Mouse (Mus musculus) midbrain, embryonic 12.5 days (tissue): ENCODE measurements around the gene Mxra8. TPM values are rescaled to one million over a fixed set of nuclear protein-coding genes. Genes with fewer than 3 reads are reported as not detected.
A peak's percentile ranks its signal among the peaks of the same experiment; 100 is the strongest.

ENCODE experiments used
- ATAC-seq: fragments of 200-750 bp; cut with Nextera tagmentation; 2 replicates; pipeline ENCODE4 v1.8.0; 2017; ENCODE audit warnings: low read depth, moderate TSS enrichment, moderate library complexity; ENCODE audit not compliant: low FRiP score
- H3K27ac ChIP-seq: fragments of 300-500 bp; sonication (generic); replicated peaks from 2 replicates; pipeline ENCODE4 v1.5.1; 2016; ENCODE audit warnings: mild to moderate bottlenecking
- H3K27me3 ChIP-seq: fragments of 300-500 bp; sonication (generic); 2 replicates; pipeline ENCODE4 v1.6.1; 2016; ENCODE audit warnings: mild to moderate bottlenecking
- H3K36me3 ChIP-seq: fragments of 300-500 bp; sonication (generic); 2 replicates; pipeline ENCODE4 v1.6.1; 2016
- H3K4me1 ChIP-seq: fragments of 300-500 bp; sonication (generic); 2 replicates; pipeline ENCODE4 v1.6.1; 2016
- H3K4me2 ChIP-seq: fragments of 300-500 bp; sonication (generic); replicated peaks from 2 replicates; pipeline ENCODE4 v1.6.1; 2016; ENCODE audit warnings: mild to moderate bottlenecking, moderate library complexity
- H3K4me3 ChIP-seq: fragments of 300-500 bp; sonication (generic); 2 replicates; pipeline ENCODE4 v1.5.1; 2016; ENCODE audit warnings: mild to moderate bottlenecking
- H3K9ac ChIP-seq: fragments of 300-500 bp; sonication (generic); replicated peaks from 2 replicates; pipeline ENCODE4 v1.6.1; 2016; ENCODE audit warnings: mild to moderate bottlenecking, moderate library complexity
- H3K9me3 ChIP-seq: fragments of 300-500 bp; sonication (generic); 2 replicates; pipeline ENCODE4 v1.6.1; 2016; ENCODE audit warnings: mild to moderate bottlenecking
- WGBS: fragments of 180-500 bp; shearing (Covaris S2); methylation state at CpG from one replicate; pipeline ENCODE4 v1.1.7; 2016; 5-methylcytosine and 5-hydroxymethylcytosine counted together
- polyA plus RNA-seq: library from polyadenylated mRNA; unstranded; fragments of >200 nt; fragmentation: Nextera tagmentation; extraction: Ambion mirVana; gene quantifications from 2 replicates; pipeline ENCODE4 v1.2.1, GENCODE M21; 2016

Gene Mxra8
- polyA plus RNA-seq, 1 experiment from 2014 or later, result 36.0 TPM

DNA sequence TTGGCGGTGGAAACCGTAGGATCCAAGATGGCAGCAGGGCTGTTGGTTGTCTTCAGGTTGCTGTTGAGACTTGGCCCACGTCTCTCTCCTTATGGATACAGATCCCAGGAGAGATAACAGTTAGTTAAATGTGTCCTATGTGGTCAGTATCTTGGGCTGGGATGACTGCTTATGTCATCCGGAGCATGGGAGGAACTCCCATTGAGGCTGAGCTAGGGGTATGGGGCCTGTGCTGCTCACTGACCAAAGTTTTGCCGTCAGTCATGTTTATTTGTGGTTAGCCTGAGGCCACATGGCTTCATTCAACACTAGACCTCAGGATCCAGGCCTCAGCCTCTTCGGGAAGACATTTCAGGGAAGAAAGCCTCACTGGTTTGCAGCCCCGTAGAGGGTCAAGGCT lies 31.9 kb downstream of the Mxra8 start:
- WGBS, result 97% methylated on average over 7 of the region's 7 CpGs
- H3K36me3 ChIP-seq, result peaks cover 48% of the 10 kb centered on the region

DNA sequence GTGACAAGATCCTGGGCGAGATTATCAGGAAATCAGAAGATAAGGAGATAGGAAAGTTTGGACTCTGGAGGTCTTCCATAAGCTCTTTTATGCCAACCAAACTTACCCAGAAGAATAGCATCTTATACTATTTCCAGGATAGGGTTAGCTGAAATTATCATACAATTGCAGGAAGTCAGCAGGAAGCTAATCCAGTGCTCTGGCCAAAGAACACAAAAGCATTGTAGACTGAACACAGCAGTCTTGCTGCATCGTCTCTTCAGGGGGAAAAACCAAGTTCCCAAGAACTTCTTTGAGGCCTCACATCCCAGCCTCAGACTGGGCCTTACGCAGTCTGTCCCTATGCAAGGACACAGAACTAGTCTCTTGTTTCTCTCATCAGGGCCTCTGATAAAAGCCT lies 44.1 kb downstream of the Mxra8 start:
- Histone ChIP-seq H3K27me3 (no peaks in the 10 kb centered on the region), H3K27ac (no peak overlapping the region)
- WGBS, result 88% methylated on average over 3 of the region's 3 CpGs

More for the DNA sequence above, 31.9 kb downstream of the Mxra8 start:
- no peak overlapping the region for H3K27ac ChIP-seq
- no peak overlapping the region for H3K4me3 ChIP-seq
- H3K9me3 ChIP-seq, result no peaks in the 10 kb centered on the region
- H3K27me3 ChIP-seq, result no peaks in the 10 kb centered on the region
- ATAC-seq, result no peak
- peaks cover 28% of the 10 kb centered on the region for H3K4me1 ChIP-seq
- no peak overlapping the region for H3K9ac ChIP-seq
- H3K4me2 ChIP-seq, result no peak overlapping the region

DNA sequence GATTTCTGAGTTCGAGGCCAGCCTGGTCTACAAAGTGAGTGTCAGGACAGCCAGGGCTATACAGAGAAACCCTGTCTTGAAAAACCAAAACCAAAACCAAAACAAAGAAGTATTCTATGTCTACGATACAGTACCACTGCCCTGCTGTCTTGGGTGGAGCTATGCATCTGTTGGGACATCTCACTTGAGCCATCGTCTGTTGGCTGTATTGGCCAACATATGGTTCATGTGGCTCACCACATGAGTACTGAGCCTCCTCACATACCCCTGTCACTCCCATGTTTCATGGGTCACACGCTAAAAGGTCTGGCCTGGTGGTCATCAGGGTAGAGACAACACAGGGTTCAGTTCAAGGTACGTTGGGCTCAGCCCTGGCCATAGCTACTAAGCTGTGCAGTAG lies 46.9 kb downstream of the Mxra8 start:
- Histone ChIP-seq H3K9ac (no peak overlapping the region), H3K4me2 (no peak overlapping the region), H3K9me3 (no peaks in the 10 kb centered on the region), H3K27ac (no peak overlapping the region), H3K4me3 (no peak overlapping the region), H3K36me3 (peaks cover 64% of the 10 kb centered on the region), H3K4me1 (peaks cover 11% of the 10 kb centered on the region), H3K27me3 (no peaks in the 10 kb centered on the region)
- no peak for ATAC-seq
- 95% methylated on average over 5 of the region's 5 CpGs for WGBS

More for the DNA sequence above, 44.1 kb downstream of the Mxra8 start:
- Histone ChIP-seq H3K9me3 (no peaks in the 10 kb centered on the region), H3K9ac (no peak overlapping the region), H3K4me1 (no peaks in the 10 kb centered on the region), H3K36me3 (peaks cover 60% of the 10 kb centered on the region), H3K4me2 (no peak overlapping the region), H3K4me3 (no peak overlapping the region)
- ATAC-seq, result no peak

DNA sequence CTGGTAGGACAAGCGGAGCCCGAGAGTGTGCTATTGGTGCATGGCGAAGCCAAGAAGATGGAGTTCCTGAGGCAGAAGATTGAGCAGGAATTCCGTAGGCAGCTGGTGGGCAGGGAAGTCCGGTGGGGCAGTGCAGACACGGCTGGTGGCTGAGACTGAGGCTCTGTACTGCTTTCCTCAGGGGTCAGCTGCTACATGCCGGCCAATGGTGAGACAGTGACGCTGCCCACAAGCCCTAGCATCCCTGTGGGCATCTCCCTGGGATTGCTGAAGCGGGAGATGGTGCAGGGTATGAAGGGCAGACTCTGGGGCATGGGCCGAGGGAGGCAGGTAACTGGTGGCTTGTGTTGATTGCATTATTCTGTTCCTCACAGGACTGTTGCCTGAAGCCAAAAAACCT lies 48.2 kb downstream of the Mxra8 start:
- ATAC-seq, result no peak
- Histone ChIP-seq H3K4me3 (no peak overlapping the region), H3K27ac (no peak overlapping the region), H3K9me3 (no peaks in the 10 kb centered on the region), H3K36me3 (peaks cover 64% of the 10 kb centered on the region), H3K27me3 (no peaks in the 10 kb centered on the region), H3K9ac (no peak overlapping the region), H3K4me2 (no peak overlapping the region), H3K4me1 (peaks cover 12% of the 10 kb centered on the region)
- 89% methylated on average over 10 of the region's 10 CpGs for WGBS

DNA sequence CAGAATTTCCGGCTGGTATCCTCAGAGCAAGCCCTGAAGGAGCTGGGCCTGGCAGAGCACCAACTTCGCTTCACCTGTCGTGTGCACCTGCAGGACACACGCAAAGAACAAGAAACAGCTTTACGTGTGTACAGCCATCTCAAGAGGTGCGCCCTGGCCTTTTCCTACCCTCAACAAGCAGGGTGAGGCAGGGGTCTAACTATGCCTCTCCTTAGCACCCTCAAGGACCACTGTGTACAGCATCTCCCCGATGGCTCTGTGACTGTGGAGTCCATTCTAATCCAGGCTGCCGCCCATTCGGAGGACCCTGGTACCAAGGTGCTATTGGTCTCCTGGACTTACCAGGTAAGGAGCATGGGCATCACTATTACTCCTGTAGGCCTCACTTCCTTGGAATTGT lies 48.7 kb downstream of the Mxra8 start:
- Histone ChIP-seq H3K4me1 (peaks cover 17% of the 10 kb centered on the region), H3K27me3 (no peaks in the 10 kb centered on the region), H3K4me3 (no peak overlapping the region), H3K27ac (no peak overlapping the region), H3K36me3 (peaks cover 62% of the 10 kb centered on the region), H3K9me3 (no peaks in the 10 kb centered on the region), H3K4me2 (no peak overlapping the region), H3K9ac (no peak overlapping the region)
- ATAC-seq, result no peak
- 94% methylated on average over 9 of the region's 9 CpGs for WGBS

DNA sequence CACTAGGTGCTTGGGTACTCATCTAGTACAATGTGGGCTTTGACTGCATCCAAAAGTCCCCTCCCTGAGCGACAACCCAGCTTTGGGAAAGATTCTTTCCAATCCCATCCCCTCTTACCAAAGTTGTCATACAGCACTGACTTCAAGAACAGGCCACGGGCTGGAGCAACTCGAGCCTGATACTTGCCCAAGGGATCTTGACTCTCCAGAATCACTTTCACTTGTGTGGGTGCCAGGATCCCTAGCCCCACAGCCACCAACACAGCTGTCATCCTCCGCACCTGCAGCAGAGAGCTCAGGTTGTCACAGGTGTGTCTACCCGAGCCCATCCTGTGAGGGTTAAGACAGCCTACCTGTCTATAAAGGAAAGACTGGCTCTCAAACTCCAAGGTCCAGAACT lies 49.8 kb downstream of the Mxra8 start:
- no peak overlapping the region for H3K27ac ChIP-seq
- WGBS, result 87% methylated on average over 5 of the region's 5 CpGs
- H3K4me3 ChIP-seq, result no peak overlapping the region
- H3K9me3 ChIP-seq, result no peaks in the 10 kb centered on the region
- no peak for ATAC-seq
- peaks cover 51% of the 10 kb centered on the region for H3K36me3 ChIP-seq
- no peak overlapping the region for H3K4me2 ChIP-seq
- H3K9ac ChIP-seq, result no peak overlapping the region
- peaks cover 28% of the 10 kb centered on the region for H3K4me1 ChIP-seq
- H3K27me3 ChIP-seq, result no peaks in the 10 kb centered on the region

DNA sequence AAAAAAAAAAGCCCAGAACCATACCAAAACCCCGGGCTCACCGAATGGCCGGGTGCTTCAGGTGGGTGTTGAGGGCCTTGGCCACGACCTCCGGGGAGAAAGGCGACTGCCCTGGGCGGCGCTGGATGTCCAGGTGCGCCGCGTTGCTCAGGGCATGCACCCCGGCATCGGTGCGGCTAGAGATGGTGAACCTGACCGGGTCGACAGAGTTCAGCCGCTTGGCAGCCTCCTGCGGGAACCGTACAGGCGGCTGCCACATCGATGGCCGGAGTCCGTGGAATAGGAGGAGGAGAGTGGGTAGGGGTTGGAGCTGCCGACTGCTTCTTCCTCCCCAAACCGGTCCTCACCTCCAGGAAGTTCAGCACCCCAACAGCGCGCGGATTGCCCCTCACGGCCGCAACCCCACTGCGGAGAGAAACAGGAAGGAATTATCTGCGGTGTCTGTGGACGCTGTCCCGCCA lies 51.6 kb downstream of the Mxra8 start:
- 0 out of 2 replicates have a peak, but pooled peaks have one; percentile 0 for ATAC-seq
- no peaks in the 10 kb centered on the region for H3K27me3 ChIP-seq
- peak overlapping the region; percentile 94 for H3K4me3 ChIP-seq
- no peaks in the 10 kb centered on the region for H3K9me3 ChIP-seq
- H3K36me3 ChIP-seq, result peaks cover 39% of the 10 kb centered on the region
- H3K9ac ChIP-seq, result peak overlapping the region; percentile 94
- WGBS, result under 1% methylated on average over 34 of the region's 34 CpGs
- no peak overlapping the region for H3K27ac ChIP-seq
- H3K4me2 ChIP-seq, result peak overlapping the region; percentile 96
- peaks cover 42% of the 10 kb centered on the region for H3K4me1 ChIP-seq

DNA sequence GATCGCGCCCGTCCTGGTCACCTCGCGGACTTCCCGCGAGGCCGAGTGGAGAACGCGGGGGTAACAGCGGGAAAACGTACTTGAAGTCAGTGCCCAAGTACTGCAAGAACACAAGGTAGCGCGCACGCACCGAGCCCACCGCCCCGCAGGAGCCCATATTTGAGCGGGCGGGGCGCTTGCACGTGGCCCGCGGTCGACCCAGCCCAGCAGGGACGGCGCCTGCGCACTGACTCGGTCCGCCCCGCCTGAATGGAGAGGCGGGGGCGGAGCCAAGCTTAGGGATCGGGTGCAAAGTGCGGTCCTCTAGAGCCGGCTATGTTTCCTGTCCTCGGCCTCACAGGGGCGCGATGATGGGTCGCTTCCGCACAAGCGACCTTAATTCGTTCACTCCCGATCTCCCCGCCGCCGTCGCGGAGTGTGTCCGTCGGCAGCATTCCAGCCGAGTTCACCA lies 52.1 kb downstream of the Mxra8 start, which contains the start of the genes Pusl1 and Acap3:
Gene Pusl1 (minus strand): TSS at position 231 of the 451 bp plus-strand sequence.
Gene Acap3 (plus strand): TSS at position 272 of the 451 bp plus-strand sequence.
- H3K36me3 ChIP-seq, result peaks cover 39% of the 10 kb centered on the region
- H3K4me3 ChIP-seq, result peak within 1 kb of the TSS; percentile 94
- peak within 1 kb of the TSS; percentile 96 for H3K4me2 ChIP-seq
- peak; percentile 89 for ATAC-seq
- whole genome bisulfite sequencing, result under 1% methylated on average over 51 of the region's 52 CpGs
- peaks cover 42% of the 10 kb centered on the region for H3K4me1 ChIP-seq
- H3K27ac ChIP-seq, result peak within 1 kb of the TSS; percentile 99
- peak within 1 kb of the TSS; percentile 94 for H3K9ac ChIP-seq
- H3K27me3 ChIP-seq, result no peaks in the 10 kb centered on the region
- no peaks in the 10 kb centered on the region for H3K9me3 ChIP-seq

DNA sequence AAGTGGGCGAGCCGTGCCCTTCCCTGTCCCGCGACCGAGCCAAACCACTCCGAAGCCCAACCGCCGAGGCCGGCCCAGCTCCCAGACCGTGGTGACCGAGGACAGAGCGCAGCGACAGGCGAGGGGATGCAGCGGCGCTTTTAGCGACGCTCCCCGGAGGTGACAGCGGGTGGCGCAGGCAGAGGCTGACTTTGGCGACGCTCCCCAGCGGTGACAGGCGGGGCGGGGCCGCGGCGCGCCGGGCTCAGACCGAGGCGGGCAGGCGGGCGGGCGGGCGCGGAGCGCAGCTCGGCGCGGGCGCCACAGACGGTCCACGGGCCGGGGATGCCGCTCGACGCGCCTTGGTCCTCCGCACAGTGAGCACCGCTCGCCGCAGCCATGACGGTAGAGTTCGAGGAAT lies 52.5 kb downstream of the Mxra8 start:
- H3K4me1 ChIP-seq, result peaks cover 42% of the 10 kb centered on the region

DNA sequence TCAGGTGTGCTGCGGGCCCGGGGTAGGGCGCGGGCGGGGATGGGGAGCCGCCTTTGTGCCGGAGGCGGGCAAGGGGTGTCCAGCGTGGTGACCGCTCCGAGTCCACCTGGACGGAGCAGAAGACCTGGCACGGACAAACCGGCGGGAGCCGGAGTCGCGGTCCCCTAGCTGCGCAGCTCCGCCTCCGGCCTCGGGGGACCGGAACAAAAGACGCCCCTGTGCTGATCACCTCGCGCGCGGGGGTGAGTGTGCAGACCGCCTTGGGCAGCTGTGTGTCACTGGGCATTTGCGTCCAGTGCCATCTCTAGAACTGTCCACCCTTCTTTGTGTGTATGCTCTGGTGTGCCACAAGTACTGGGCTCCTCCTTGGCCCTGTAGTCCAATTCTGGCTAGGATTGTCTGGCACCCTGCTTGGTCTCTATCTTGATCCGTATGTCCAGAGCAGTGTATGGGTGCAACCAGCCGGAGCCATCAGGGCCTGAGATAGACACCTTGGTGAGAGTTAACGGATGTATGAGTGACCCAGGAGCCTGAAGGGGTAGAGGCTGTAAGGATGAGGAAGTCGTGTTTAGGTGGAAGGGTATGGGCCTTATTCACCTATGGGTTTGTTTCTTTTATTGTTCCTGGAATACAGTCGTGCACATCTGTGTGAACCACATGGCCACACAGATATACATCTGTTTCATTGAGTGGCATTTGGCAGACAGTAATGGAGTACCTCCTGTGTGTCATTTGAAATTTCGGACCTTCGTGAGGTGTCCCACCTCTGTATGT lies 53.1 kb downstream of the Mxra8 start:
- Histone ChIP-seq H3K9ac (peak overlapping the region; percentile 94), H3K27ac (peak overlapping the region; percentile 99), H3K4me1 (peaks cover 42% of the 10 kb centered on the region), H3K27me3 (no peaks in the 10 kb centered on the region), H3K9me3 (no peaks in the 10 kb centered on the region), H3K36me3 (peaks cover 36% of the 10 kb centered on the region), H3K4me2 (peak overlapping the region; percentile 96), H3K4me3 (peak overlapping the region; percentile 94)
- peak; percentile 64 for ATAC-seq
- WGBS, result 7% methylated on average over 34 of the region's 37 CpGs

More for the DNA sequence above, 52.5 kb downstream of the Mxra8 start:
- WGBS, result under 1% methylated on average over 46 of the region's 56 CpGs
- Histone ChIP-seq H3K4me3 (peak overlapping the region; percentile 94), H3K27ac (peak overlapping the region; percentile 99), H3K4me2 (peak overlapping the region; percentile 96), H3K36me3 (peaks cover 39% of the 10 kb centered on the region), H3K27me3 (no peaks in the 10 kb centered on the region), H3K9ac (peak overlapping the region; percentile 94), H3K9me3 (no peaks in the 10 kb centered on the region)
- ATAC-seq, result peak; percentile 91

DNA sequence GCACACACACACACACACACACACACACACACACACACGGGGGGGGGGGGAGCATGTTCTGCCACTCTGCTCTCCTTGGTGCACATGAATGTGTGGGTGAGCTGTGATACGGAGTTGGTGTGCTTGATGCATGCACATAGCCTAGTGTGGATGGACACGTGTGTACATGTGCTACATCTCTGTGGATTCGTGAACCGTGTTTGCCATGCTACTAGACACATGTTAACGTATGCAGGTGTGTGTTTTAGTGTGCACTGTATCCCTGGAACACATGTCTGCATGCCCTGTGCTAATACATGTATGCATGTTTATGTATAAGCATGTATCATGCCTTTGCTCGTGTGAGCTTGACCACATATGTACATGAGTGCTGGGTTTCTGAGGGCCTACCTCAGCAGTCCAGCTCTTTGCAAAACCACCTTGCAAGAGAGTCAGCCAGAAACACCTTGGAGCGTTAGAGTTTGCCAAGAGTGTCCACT lies 53.8 kb downstream of the Mxra8 start:
- Histone ChIP-seq H3K4me1 (peaks cover 42% of the 10 kb centered on the region), H3K4me3 (peak overlapping the region; percentile 94), H3K9me3 (no peaks in the 10 kb centered on the region), H3K9ac (peak overlapping the region; percentile 94), H3K4me2 (peak overlapping the region; percentile 96), H3K36me3 (peaks cover 33% of the 10 kb centered on the region), H3K27me3 (no peaks in the 10 kb centered on the region), H3K27ac (no peak overlapping the region)
- ATAC-seq, result no peak
- 75% methylated on average over 7 of the region's 8 CpGs for WGBS
